Mouse (Mus musculus) stomach, postnatal 0 days (tissue): ENCODE data around the gene Fam149a.
A peak's percentile ranks its signal among the peaks of the same experiment; 100 is the strongest.

Experiments used
- CTCF ChIP-seq: IDR thresholded peaks from 2 replicates; pipeline ENCODE4 v1.5.1; 2016; ENCODE audit warnings: antibody characterized with exemption, low read depth, mild to moderate bottlenecking, moderate library complexity
- EP300 ChIP-seq: optimal IDR thresholded peaks from 2 replicates; pipeline ENCODE3; 2016; ENCODE audit warnings: antibody characterized with exemption

GRCm38 (mm10) chr8:45410146-45410880 lies 28.2 kb upstream of the Fam149a start:
- TF ChIP-seq CTCF (peak; percentile 61), EP300 (no peak)
